Mouse (Mus musculus) hindlimb bud, embryonic 11.5 days (tissue): ENCODE measurements at regions not wholly inside any gene's neighbourhood (a gene's known extent, or its start where the extent isn't known, plus 50 kb on each side); places are given as distances from the start of the nearest gene placed in this dataset.

Source experiments
- DNase-seq: peaks from one replicate; pipeline ENCODE4 v3.0.0-alpha.2; 2012; ENCODE audit warnings: low read depth, low spot score; ENCODE audit errors: extremely low spot score

DNA sequence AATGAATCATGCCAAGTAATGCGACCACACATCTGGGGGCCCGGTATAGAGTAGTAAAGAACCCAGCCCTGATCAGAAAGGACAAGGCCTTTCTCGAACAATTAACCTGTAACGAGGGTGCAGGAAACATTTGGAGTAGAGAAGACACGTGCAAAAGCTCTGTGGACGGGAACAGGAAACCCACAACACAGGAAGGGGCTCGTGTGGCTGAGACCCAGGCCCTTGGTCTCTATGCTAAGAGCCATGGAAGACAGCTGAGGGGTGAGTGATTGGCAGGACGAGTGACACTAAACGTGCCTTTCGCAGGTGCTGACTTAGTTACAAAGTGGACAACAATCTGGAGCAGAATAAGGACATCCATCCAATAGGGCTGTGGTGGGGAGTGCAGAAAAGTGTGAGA lies 106.3 kb downstream of the Sp3 start:
- DNase-seq, result no peak

DNA sequence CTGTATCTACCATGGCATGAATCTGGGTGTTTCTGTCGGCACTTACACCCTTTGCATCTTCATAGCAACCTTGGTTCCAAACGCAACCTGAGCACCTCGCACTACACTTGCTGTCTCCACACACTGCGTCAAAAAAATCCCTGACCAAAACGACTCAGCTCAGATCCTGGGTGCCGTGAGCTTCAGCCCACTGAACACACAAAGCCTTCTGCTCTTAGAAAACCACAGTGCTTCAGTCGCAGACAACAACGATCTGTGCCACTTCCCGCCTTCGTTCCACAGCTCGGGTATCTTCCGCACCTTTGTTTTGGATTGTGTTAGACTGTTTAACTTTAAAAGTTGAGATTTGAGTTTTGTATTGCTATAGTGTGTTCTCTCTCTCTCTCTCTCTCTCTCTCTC lies 105.7 kb downstream of the Sp3 start:
- no peak for DNase-seq

DNA sequence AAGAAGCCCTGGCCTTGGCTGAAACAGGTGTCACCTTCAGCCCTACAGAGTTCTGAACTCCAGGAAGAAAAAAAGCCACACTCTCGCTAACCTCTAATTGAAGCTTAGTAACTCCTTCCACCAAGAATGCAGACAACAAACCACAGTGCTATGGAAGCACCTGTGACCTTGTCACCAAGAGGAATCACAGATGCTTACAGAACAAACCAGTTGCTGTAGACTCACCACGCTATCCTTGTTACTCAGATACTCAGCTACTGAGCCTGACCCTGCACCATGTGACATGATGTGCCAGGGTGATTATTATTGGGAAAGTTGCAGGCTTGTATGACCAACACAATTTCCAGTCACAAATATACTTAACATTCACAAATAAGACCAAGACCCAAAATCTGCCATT lies 104.6 kb downstream of the Sp3 start:
- no peak for DNase-seq

DNA sequence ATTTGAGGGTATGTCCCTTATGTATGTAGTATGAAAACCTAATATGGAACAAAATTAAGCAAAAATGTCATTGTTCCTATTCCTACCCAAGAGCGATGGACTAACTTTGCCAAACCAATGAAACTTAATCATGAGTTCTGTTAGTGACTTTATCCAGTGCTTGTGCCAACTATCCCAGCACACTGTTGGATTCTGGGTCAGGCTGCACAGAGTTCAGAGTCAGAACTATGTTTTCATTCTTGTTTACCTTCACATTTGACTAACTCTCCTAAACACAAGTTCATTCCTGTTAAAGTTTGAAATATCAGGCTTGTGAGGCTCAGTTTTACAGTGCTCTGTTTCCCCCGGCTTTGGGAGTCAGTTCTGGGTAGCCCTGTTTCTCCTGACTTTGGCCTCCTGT lies 100.2 kb downstream of the Sp3 start:
- no peak for DNase-seq

DNA sequence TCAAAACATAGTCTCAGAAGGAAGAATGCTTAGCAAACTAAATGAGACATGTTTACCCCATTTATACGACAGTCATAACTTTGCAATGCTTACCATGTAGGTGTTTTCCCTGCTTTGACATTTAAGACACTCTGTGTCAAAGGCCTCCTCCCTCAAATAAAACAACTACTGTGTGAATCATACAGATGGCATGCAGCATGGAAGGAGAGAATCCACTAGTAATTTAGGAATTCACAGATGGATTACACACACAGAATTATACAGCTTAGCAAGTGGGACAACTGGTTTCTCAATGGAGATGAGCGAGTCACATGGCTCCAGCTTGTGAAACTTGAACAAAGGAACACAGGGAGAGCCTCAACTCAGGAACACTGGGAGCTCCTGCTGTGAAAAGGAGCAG lies 98.7 kb downstream of the Sp3 start:
- DNase-seq, result no peak

DNA sequence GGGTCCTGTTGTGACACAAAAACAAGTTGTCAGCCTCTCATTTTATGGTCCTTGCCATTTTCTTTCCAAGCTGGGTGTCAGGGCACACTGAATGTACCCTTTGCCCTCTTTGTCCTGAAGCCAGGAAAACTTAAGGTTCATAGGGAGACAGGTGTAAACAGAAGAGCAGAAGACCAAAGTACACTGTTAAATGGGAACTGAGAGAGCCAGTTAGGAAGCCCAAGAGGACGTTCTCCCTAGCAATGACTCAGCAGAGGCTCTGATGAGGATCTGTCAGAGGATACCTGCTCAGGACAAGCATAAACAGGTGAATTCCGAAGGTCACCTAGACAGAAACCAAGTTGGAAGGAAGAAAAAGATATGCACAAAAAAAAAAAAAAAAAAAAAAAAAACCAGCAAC lies 94.0 kb downstream of the Sp3 start:
- DNase-seq, result no peak
